Mouse (Mus musculus) left cerebral cortex, adult 2 months (tissue): Measurements from ENCODE around the gene Btbd9. TPM values are rescaled to one million over a fixed set of nuclear protein-coding genes. Genes with fewer than 3 reads are reported as not detected.

Experiments used
- DNase-seq, 2 experiments: peaks; one replicate each; pipeline ENCODE4 v3.0.0; 2021 to 2022; ENCODE audit warnings: low spot score in 2 of 2, mixed read lengths in 1 of 2; ENCODE audit errors: extremely low spot score in 1 of 2
- H3K27ac ChIP-seq: fragments of 200-600 bp; 2 replicates; pipeline ENCODE4 v1.8.1; 2022
- H3K4me3 ChIP-seq: fragments of 200-600 bp; 2 replicates; pipeline ENCODE4 v1.8.1; 2022
- CTCF ChIP-seq: fragments of 200-600 bp; IDR thresholded peaks from 2 replicates; pipeline ENCODE4 v1.8.1; 2022; ENCODE audit warnings: antibody characterized with exemption, mild to moderate bottlenecking, moderate library complexity
- intact Hi-C: fragments of 180-260 bp; cut with DNase I; formaldehyde crosslinking; loops from one replicate; pipeline ENCODE4 v1.15.1; 2025
- total RNA-seq, 2 experiments: library from RNA; stranded (reverse); gene quantifications; 2 replicates each; pipeline ENCODE4 v1.2.3; 2021

Gene Btbd9
- total RNA-seq, 2 experiments from 2014 or later: 102 to 104 TPM

GRCm38 (mm10) chr17:30236611-30237010 is 339.7 kb downstream of the Btbd9 start:
- intact Hi-C loops: no loop called here
- TF ChIP-seq CTCF: no peak
- no peak for DNase-seq

GRCm38 (mm10) chr17:30235380-30235779 is 340.9 kb downstream of the Btbd9 start:
- Histone ChIP-seq H3K4me3 (no peak overlapping the region), H3K27ac (no peak overlapping the region)
- TF ChIP-seq CTCF: no peak
- intact Hi-C loops: no loop called here
- DNase-seq: no peak

More at GRCm38 (mm10) chr17:30236611-30237010, 339.7 kb downstream of the Btbd9 start:
- no peak overlapping the region for H3K4me3 ChIP-seq
- H3K27ac ChIP-seq: no peak overlapping the region

GRCm38 (mm10) chr17:30232698-30233097 is 343.6 kb downstream of the Btbd9 start:
- peak; percentile 23 for TF ChIP-seq CTCF
- no peak overlapping the region for H3K4me3 ChIP-seq
- no peak for DNase-seq
- no peak overlapping the region for H3K27ac ChIP-seq
- intact Hi-C loops: no loop called here

- no peak overlapping the region for H3K27ac ChIP-seq
- intact Hi-C loops: no loop called here
These were observed 344.8 kb downstream of the Btbd9 start for GRCm38 (mm10) chr17:30231483-30231882.

GRCm38 (mm10) chr17:30230428-30230827 is 345.9 kb downstream of the Btbd9 start:
- H3K27ac ChIP-seq: no peak overlapping the region
- TF ChIP-seq CTCF: no peak
- DNase-seq: no peak
- intact Hi-C loops: no loop called here
- H3K4me3 ChIP-seq: no peak overlapping the region

More at GRCm38 (mm10) chr17:30231483-30231882, 344.8 kb downstream of the Btbd9 start:
- no peak overlapping the region for H3K4me3 ChIP-seq
- TF ChIP-seq CTCF: no peak
- DNase-seq: no peak

GRCm38 (mm10) chr17:30228439-30229215 is 347.7 kb downstream of the Btbd9 start:
- Histone ChIP-seq H3K27ac (no peak overlapping the region), H3K4me3 (no peak overlapping the region)
- no peak for TF ChIP-seq CTCF
- DNase-seq: no peak
- intact Hi-C loops: no loop called here

- Histone ChIP-seq H3K27ac (no peak overlapping the region), H3K4me3 (no peak overlapping the region)
- intact Hi-C loops: no loop called here
- TF ChIP-seq CTCF: no peak
- no peak for DNase-seq
These were observed 351.1 kb downstream of the Btbd9 start for GRCm38 (mm10) chr17:30225030-30225740.

- H3K4me3 ChIP-seq: no peak overlapping the region
- no peak for DNase-seq
- H3K27ac ChIP-seq: no peak overlapping the region
- intact Hi-C loops: no loop called here
- no peak for TF ChIP-seq CTCF
These were observed 353.5 kb downstream of the Btbd9 start for GRCm38 (mm10) chr17:30222837-30223236.

GRCm38 (mm10) chr17:30222361-30222760 is 353.9 kb downstream of the Btbd9 start:
- Histone ChIP-seq H3K4me3 (no peak overlapping the region), H3K27ac (no peak overlapping the region)
- intact Hi-C loops: no loop called here
- DNase-seq: no peak
- TF ChIP-seq CTCF: no peak; the same call in 1 of the 2 replicates

GRCm38 (mm10) chr17:30221677-30222076 is 354.6 kb downstream of the Btbd9 start:
- no peak for DNase-seq
- intact Hi-C loops: no loop called here
- TF ChIP-seq CTCF: no peak
- no peak overlapping the region for H3K27ac ChIP-seq
- no peak overlapping the region for H3K4me3 ChIP-seq

- DNase-seq: no peak
- Histone ChIP-seq H3K4me3 (no peak overlapping the region), H3K27ac (no peak overlapping the region)
- intact Hi-C loops: no loop called here
- TF ChIP-seq CTCF: no peak
These were observed 360.5 kb downstream of the Btbd9 start for GRCm38 (mm10) chr17:30215741-30216140.

GRCm38 (mm10) chr17:30214393-30214792 is 361.9 kb downstream of the Btbd9 start:
- peak; percentile 55 to 59 for DNase-seq
- intact Hi-C loops: no loop called here
- Histone ChIP-seq H3K27ac (peak overlapping the region; percentile 81), H3K4me3 (no peak overlapping the region)
- TF ChIP-seq CTCF: no peak
